Mouse (Mus musculus): ENCODE results near the gene Col6a3.

DNA sequence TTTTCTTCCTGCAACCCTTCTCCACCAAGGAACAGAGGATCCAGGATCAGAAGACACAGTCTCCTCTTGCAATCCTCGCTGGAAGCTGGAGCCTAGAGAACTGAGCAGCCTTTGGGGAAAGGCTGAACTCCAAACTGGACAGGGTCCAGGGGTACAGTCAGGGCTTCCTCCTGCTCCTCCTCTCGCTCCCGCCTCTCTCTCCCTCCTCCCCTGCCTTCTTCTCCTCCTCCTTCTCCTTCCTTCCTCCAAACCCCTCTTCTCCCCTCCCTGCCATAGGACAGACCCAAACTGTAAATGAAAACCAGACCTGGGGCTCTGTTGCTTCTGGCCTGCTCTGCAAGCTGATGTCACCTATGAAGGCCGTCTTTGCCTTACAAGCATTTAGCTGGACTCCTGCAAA lies at the start of gene Col6a3:
- TF ChIP-seq CTCF (IDR thresholded peaks at IDR 0.05; ENCODE audit: insufficient read depth, low read length) (no peak), POLR2A (IDR thresholded peaks at IDR 0.05; ENCODE audit: borderline replicate concordance, extremely low read depth, low read depth, low read length) (peak; percentile 38; the same call in 1 of the 2 replicates)

Data from lung, adult 2 months (tissue).